Mouse (Mus musculus) limb, embryonic 10.5 days (tissue): ENCODE data around the gene Mbtd1. TPM values are rescaled to one million over a fixed set of nuclear protein-coding genes. Genes with fewer than 3 reads are reported as not detected.

ENCODE experiments used
- DNase-seq: peaks from one replicate; pipeline ENCODE4 v3.0.0-alpha.2; 2017; ENCODE audit warnings: low spot score
- H3K27ac ChIP-seq: fragments of 300-500 bp; sonication (generic); 2 replicates; pipeline ENCODE4 v1.5.1; 2016; ENCODE audit warnings: mild to moderate bottlenecking
- H3K27me3 ChIP-seq: fragments of 300-500 bp; sonication (generic); 2 replicates; pipeline ENCODE4 v1.6.1; 2016; ENCODE audit warnings: low read depth, mild to moderate bottlenecking; ENCODE audit not compliant: poor library complexity, severe bottlenecking
- H3K36me3 ChIP-seq: fragments of 300-500 bp; sonication (generic); 2 replicates; pipeline ENCODE4 v1.6.1; 2016; ENCODE audit warnings: mild to moderate bottlenecking, moderate library complexity
- H3K4me1 ChIP-seq: fragments of 300-500 bp; sonication (generic); 2 replicates; pipeline ENCODE4 v1.6.1; 2016
- H3K4me3 ChIP-seq: fragments of 300-500 bp; sonication (generic); 2 replicates; pipeline ENCODE4 v1.5.1; 2016; ENCODE audit warnings: mild to moderate bottlenecking, moderate library complexity
- H3K9me3 ChIP-seq: fragments of 300-500 bp; sonication (generic); replicated peaks from 2 replicates; pipeline ENCODE4 v1.6.1; 2016; ENCODE audit warnings: mild to moderate bottlenecking
- WGBS: fragments of 180-500 bp; shearing (Covaris S2); methylation state at CpG from one replicate; pipeline ENCODE4 v1.1.7; 2016; 5-methylcytosine and 5-hydroxymethylcytosine counted together
- polyA plus RNA-seq: library from polyadenylated mRNA; unstranded; fragments of >200 nt; fragmentation: Nextera tagmentation; extraction: Ambion mirVana; gene quantifications from 2 replicates; pipeline ENCODE4 v1.2.1, GENCODE M21; 2016

Mbtd1 gene
- polyA plus RNA-seq, 1 experiment from 2014 or later: 43.1 TPM

- no peak for DNase-seq
- H3K27ac ChIP-seq: no peak overlapping the region
- H3K4me1 ChIP-seq: peaks cover 9% of the 10 kb centered on the region
- H3K27me3 ChIP-seq: no peaks in the 10 kb centered on the region
- no peak overlapping the region for H3K4me3 ChIP-seq
- no peaks in the 10 kb centered on the region for H3K36me3 ChIP-seq
- H3K9me3 ChIP-seq: no peaks in the 10 kb centered on the region
- WGBS: 42% methylated on average over 6 of the region's 6 CpGs
Observed at GRCm38 (mm10) chr11:93979502-93980049, 93.9 kb downstream of the Mbtd1 start.

GRCm38 (mm10) chr11:93984619-93985018, 99.0 kb downstream of the Mbtd1 start:
- no peaks in the 10 kb centered on the region for H3K9me3 ChIP-seq
- WGBS: 91% methylated on average over 3 of the region's 3 CpGs
- no peaks in the 10 kb centered on the region for H3K36me3 ChIP-seq
- no peak overlapping the region for H3K4me3 ChIP-seq
- no peak overlapping the region for H3K27ac ChIP-seq
- DNase-seq: no peak
- H3K27me3 ChIP-seq: no peaks in the 10 kb centered on the region
- no peaks in the 10 kb centered on the region for H3K4me1 ChIP-seq

- H3K4me1 ChIP-seq: no peaks in the 10 kb centered on the region
- WGBS: 89% methylated on average over 5 of the region's 5 CpGs
- H3K27ac ChIP-seq: no peak overlapping the region
- H3K36me3 ChIP-seq: no peaks in the 10 kb centered on the region
- H3K4me3 ChIP-seq: no peak overlapping the region
- H3K27me3 ChIP-seq: no peaks in the 10 kb centered on the region
- no peaks in the 10 kb centered on the region for H3K9me3 ChIP-seq
- DNase-seq: no peak
Observed at GRCm38 (mm10) chr11:93985265-93985664, 99.6 kb downstream of the Mbtd1 start.

GRCm38 (mm10) chr11:93986298-93986697, 100.6 kb downstream of the Mbtd1 start:
- Histone ChIP-seq H3K9me3 (no peaks in the 10 kb centered on the region), H3K36me3 (no peaks in the 10 kb centered on the region), H3K4me1 (no peaks in the 10 kb centered on the region), H3K4me3 (no peak overlapping the region), H3K27ac (no peak overlapping the region), H3K27me3 (no peaks in the 10 kb centered on the region)
- no peak for DNase-seq

GRCm38 (mm10) chr11:93987026-93987425, 101.4 kb downstream of the Mbtd1 start:
- no peak for DNase-seq
- Histone ChIP-seq H3K36me3 (no peaks in the 10 kb centered on the region), H3K4me1 (no peaks in the 10 kb centered on the region), H3K27ac (no peak overlapping the region), H3K27me3 (no peaks in the 10 kb centered on the region), H3K4me3 (no peak overlapping the region), H3K9me3 (no peaks in the 10 kb centered on the region)
- 86% methylated on average over 4 of the region's 4 CpGs for WGBS

GRCm38 (mm10) chr11:93987625-93988327, 102.1 kb downstream of the Mbtd1 start:
- Histone ChIP-seq H3K27ac (no peak overlapping the region), H3K9me3 (no peaks in the 10 kb centered on the region), H3K27me3 (no peaks in the 10 kb centered on the region), H3K4me1 (no peaks in the 10 kb centered on the region), H3K4me3 (no peak overlapping the region), H3K36me3 (no peaks in the 10 kb centered on the region)
- DNase-seq: no peak
- 77% methylated on average over 8 of the region's 8 CpGs for WGBS

- Histone ChIP-seq H3K36me3 (no peaks in the 10 kb centered on the region), H3K4me3 (no peak overlapping the region), H3K4me1 (no peaks in the 10 kb centered on the region), H3K9me3 (no peaks in the 10 kb centered on the region), H3K27ac (no peak overlapping the region), H3K27me3 (no peaks in the 10 kb centered on the region)
- WGBS: 70% methylated on average over 12 of the region's 12 CpGs
- no peak for DNase-seq
Observed at GRCm38 (mm10) chr11:93988328-93989062, 102.8 kb downstream of the Mbtd1 start.

- DNase-seq: no peak
- no peak overlapping the region for H3K27ac ChIP-seq
- peak overlapping the region; percentile 98 for H3K4me3 ChIP-seq
- H3K36me3 ChIP-seq: no peaks in the 10 kb centered on the region
- 65% methylated on average over 5 of the region's 5 CpGs for WGBS
- H3K4me1 ChIP-seq: peaks cover 22% of the 10 kb centered on the region
- H3K9me3 ChIP-seq: no peaks in the 10 kb centered on the region
- no peaks in the 10 kb centered on the region for H3K27me3 ChIP-seq
Observed at GRCm38 (mm10) chr11:93994531-93994930, 108.9 kb downstream of the Mbtd1 start.

GRCm38 (mm10) chr11:93995111-93995719, 109.6 kb downstream of the Mbtd1 start:
- WGBS: 6% methylated on average over 15 of the region's 15 CpGs
- Histone ChIP-seq H3K9me3 (no peaks in the 10 kb centered on the region), H3K27me3 (no peaks in the 10 kb centered on the region)

GRCm38 (mm10) chr11:93995720-93996305, 110.2 kb downstream of the Mbtd1 start, which contains the start of gene Spag9:
Spag9 (plus strand) TSS chr11:93996091.
- Histone ChIP-seq H3K4me1 (peaks cover 22% of the 10 kb centered on the region), H3K4me3 (peak within 1 kb of the TSS; percentile 98), H3K36me3 (no peaks in the 10 kb centered on the region), H3K27ac (peak within 1 kb of the TSS; percentile 93), H3K9me3 (no peaks in the 10 kb centered on the region), H3K27me3 (no peaks in the 10 kb centered on the region)
- WGBS: 3% methylated on average over 70 of the region's 70 CpGs
- DNase-seq: peak; percentile 94

More at GRCm38 (mm10) chr11:93995111-93995719, 109.6 kb downstream of the Mbtd1 start:
- H3K4me1 ChIP-seq: peaks cover 22% of the 10 kb centered on the region
- no peaks in the 10 kb centered on the region for H3K36me3 ChIP-seq
- peak; percentile 37 for DNase-seq
- peak overlapping the region; percentile 93 for H3K27ac ChIP-seq
- H3K4me3 ChIP-seq: peak overlapping the region; percentile 98
